In the genomic region with DNA sequence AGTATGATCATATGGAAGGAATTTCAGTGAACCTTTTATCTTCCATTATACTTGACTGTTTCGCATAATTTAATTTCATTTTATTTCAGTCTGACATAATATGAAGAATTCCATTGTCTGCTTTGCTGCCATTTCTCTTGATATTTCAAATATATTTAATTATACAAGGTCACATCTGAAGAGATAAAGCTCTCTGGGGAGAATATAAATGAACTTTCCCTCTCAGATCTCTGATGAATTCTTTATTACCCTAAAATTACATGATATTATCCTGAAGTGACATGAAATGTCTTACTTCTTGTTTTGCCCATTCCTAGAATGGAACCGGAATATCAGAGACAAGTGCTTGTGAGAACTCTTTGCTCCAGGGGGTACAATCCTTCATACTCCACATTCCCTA, we compare ENCODE assay signal across 26 mouse cellular contexts.
DNase-seq lines count a peak whose midpoint lies in the region; ATAC-seq lines count a peak whose summit lies in the region.
"Had no signal": no experiment of that assay in that cellular context is flagged by ENCODE, and none has a peak within 500 bp of the region (broad histone marks: within the 10 kb centered on the region; RNA-seq: fewer than 3 reads in every experiment).

No protein-coding gene starts in this region.

- H3K4me3 ChIP-seq in forebrain, embryonic 16.5 days (replicated peaks; ENCODE audit: low read length), result no peak overlapping the region
- H3K4me3 ChIP-seq in forebrain, embryonic 10.5 days, result no peak overlapping the region
- H3K4me3 ChIP-seq: embryonic facial prominence, embryonic 12.5 days; embryonic facial prominence, embryonic 15.5 days; gastrocnemius, adult 2 months; hindbrain, embryonic 12.5 days; hindbrain, embryonic 15.5 days had no signal

- no peak overlapping the region for H3K27ac ChIP-seq in forebrain, embryonic 16.5 days (ENCODE audit: low read length)
- no peak overlapping the region for H3K27ac ChIP-seq in forebrain, embryonic 10.5 days
- H3K27ac ChIP-seq: embryonic facial prominence, embryonic 12.5 days; embryonic facial prominence, embryonic 15.5 days; gastrocnemius, adult 2 months; hindbrain, embryonic 12.5 days; hindbrain, embryonic 15.5 days had no signal

- 82% methylated on average over 2 of the region's 2 CpGs for WGBS in forebrain, embryonic 16.5 days
- WGBS in forebrain, embryonic 10.5 days, result 92% methylated on average over 2 of the region's 2 CpGs

- H3K27me3 ChIP-seq in forebrain, embryonic 16.5 days (replicated peaks; ENCODE audit: control insufficient read depth, insufficient read depth, low read length), result no peaks in the 10 kb centered on the region
- no peaks in the 10 kb centered on the region for H3K27me3 ChIP-seq in forebrain, embryonic 10.5 days (ENCODE audit: poor library complexity, severe bottlenecking)
- H3K27me3 ChIP-seq: CH12.LX; embryonic facial prominence, embryonic 12.5 days; embryonic facial prominence, embryonic 15.5 days; hindbrain, embryonic 12.5 days; hindbrain, embryonic 15.5 days had no signal

- no peaks in the 10 kb centered on the region for H3K36me3 ChIP-seq in forebrain, embryonic 16.5 days (ENCODE audit: control insufficient read depth, insufficient read depth)
- H3K36me3 ChIP-seq in forebrain, embryonic 10.5 days (replicated peaks), result no peaks in the 10 kb centered on the region
- H3K36me3 ChIP-seq: embryonic facial prominence, embryonic 12.5 days; embryonic facial prominence, embryonic 15.5 days; G1E; hindbrain, embryonic 12.5 days; hindbrain, embryonic 15.5 days had no signal

- H3K4me2 ChIP-seq in forebrain, embryonic 16.5 days (ENCODE audit: low read length), result no peak overlapping the region
- H3K4me2 ChIP-seq: embryonic facial prominence, embryonic 12.5 days; embryonic facial prominence, embryonic 15.5 days; heart, embryonic 11.5 days; hindbrain, embryonic 12.5 days; hindbrain, embryonic 15.5 days had no signal

- no peaks in the 10 kb centered on the region for H3K4me1 ChIP-seq in forebrain, embryonic 16.5 days (replicated peaks; ENCODE audit: control insufficient read depth, insufficient read depth, low read length)
- no peaks in the 10 kb centered on the region for H3K4me1 ChIP-seq in forebrain, embryonic 10.5 days
- H3K4me1 ChIP-seq: embryonic facial prominence, embryonic 12.5 days; embryonic facial prominence, embryonic 15.5 days; hindbrain, embryonic 12.5 days; hindbrain, embryonic 15.5 days had no signal

- ATAC-seq in forebrain, embryonic 16.5 days, result peak; percentile 59
- ATAC-seq: intestine, postnatal 0 days had no signal

- DNase-seq in embryo, embryonic 11.5 days (ENCODE audit: low read depth, low spot score), result peak; percentile 1
- DNase-seq in embryo, embryonic 10.5 days (ENCODE audit: low spot score), result no peak
- DNase-seq in forebrain, embryonic 10.5 days (ENCODE audit: extremely low spot score, low spot score), result no peak
- peak; percentile 5 for DNase-seq in Muller cell, postnatal 12 days (ENCODE audit: inconsistent ontology term)
- DNase-seq in forelimb bud, embryonic 11.5 days (ENCODE audit: low read depth, low spot score), result peak; percentile 3
- no peak for DNase-seq in ovary, postnatal 14 days (ENCODE audit: low spot score)
- DNase-seq: adrenal gland, adult 2 months; adrenal gland, postnatal 14 days; B cell, adult 2 months; cerebellum, adult 18-20 months; cerebellum, adult 9-10 months; cerebellum, postnatal 14 days; embryo, embryonic 11 days; gastrocnemius, adult 2 months; gastrocnemius, postnatal 14 days; heart, adult 11 months; kidney, adult 2 months had no signal

- no peaks in the 10 kb centered on the region for H3K9me3 ChIP-seq in forebrain, embryonic 16.5 days (ENCODE audit: control insufficient read depth, low read length)
- no peaks in the 10 kb centered on the region for H3K9me3 ChIP-seq in forebrain, embryonic 10.5 days
- H3K9me3 ChIP-seq: embryonic facial prominence, embryonic 12.5 days; embryonic facial prominence, embryonic 15.5 days; G1E; hindbrain, embryonic 12.5 days; hindbrain, embryonic 15.5 days had no signal

- no peak overlapping the region for H3K9ac ChIP-seq in forebrain, embryonic 16.5 days (replicated peaks; ENCODE audit: low read depth, low read length)
- H3K9ac ChIP-seq: embryonic facial prominence, embryonic 12.5 days; embryonic facial prominence, embryonic 15.5 days; hindbrain, embryonic 12.5 days; hindbrain, embryonic 15.5 days had no signal

Comparison
In these comparisons a context has a peak if more than half of its experiments do, and no peak if none do; other contexts are left out.
1. DNase-seq: peak in embryo, embryonic 11.5 days (single experiment), Muller cell, postnatal 12 days (single experiment) and forelimb bud, embryonic 11.5 days (single experiment); none in embryo, embryonic 10.5 days (single experiment), forebrain, embryonic 10.5 days (single experiment) and ovary, postnatal 14 days (single experiment).